Mouse (Mus musculus) intestine, embryonic 14.5 days (tissue): ENCODE measurements at regions not wholly inside any gene's neighbourhood (a gene's known extent, or its start where the extent isn't known, plus 50 kb on each side); places are given as distances from the start of the nearest gene placed in this dataset.
A peak's percentile ranks its signal among the peaks of the same experiment; 100 is the strongest.

Source experiments
- ATAC-seq: fragments of 200-750 bp; cut with Nextera tagmentation; replicated peaks from 2 replicates; pipeline ENCODE4 v1.8.0; 2017; ENCODE audit warnings: low read depth, moderate number of reproducible peaks, moderate TSS enrichment, moderate library complexity; ENCODE audit not compliant: low FRiP score, low TSS enrichment
- DNase-seq: peaks from one replicate; pipeline ENCODE4 v3.0.0-alpha.2; 2018; ENCODE audit warnings: low spot score
- H3K27ac ChIP-seq: fragments of 300-500 bp; sonication (generic); 2 replicates; pipeline ENCODE4 v1.5.1; 2014; ENCODE audit warnings: low read depth, mild to moderate bottlenecking, control low read depth
- H3K27me3 ChIP-seq: fragments of 300-500 bp; sonication (generic); replicated peaks from 2 replicates; pipeline ENCODE4 v1.6.1; 2014; ENCODE audit warnings: low read length, control low read depth; ENCODE audit not compliant: control insufficient read depth, insufficient read depth
- H3K36me3 ChIP-seq: fragments of 300-500 bp; sonication (generic); 2 replicates; pipeline ENCODE4 v1.6.1; 2014; ENCODE audit warnings: low read length, control low read depth; ENCODE audit not compliant: control insufficient read depth, insufficient read depth
- H3K4me1 ChIP-seq: fragments of 300-500 bp; sonication (generic); replicated peaks from 2 replicates; pipeline ENCODE4 v1.6.1; 2014; ENCODE audit warnings: low read length, control low read depth, mixed read lengths; ENCODE audit not compliant: control insufficient read depth, insufficient read depth
- H3K4me2 ChIP-seq: fragments of 300-500 bp; sonication (generic); 2 replicates; pipeline ENCODE4 v1.6.1; 2014; ENCODE audit warnings: low read length
- H3K4me3 ChIP-seq: fragments of 300-500 bp; sonication (generic); 2 replicates; pipeline ENCODE4 v1.5.1; 2014; ENCODE audit warnings: low read depth, low read length, control low read depth, mixed read lengths
- H3K9ac ChIP-seq: fragments of 300-500 bp; sonication (generic); 2 replicates; pipeline ENCODE4 v1.6.1; 2014; ENCODE audit warnings: mild to moderate bottlenecking, low read length
- H3K9me3 ChIP-seq: fragments of 300-500 bp; sonication (generic); 2 replicates; pipeline ENCODE4 v1.6.1; 2016; ENCODE audit warnings: low read length, control low read depth; ENCODE audit not compliant: control insufficient read depth
- WGBS: fragments of 180-500 bp; shearing (Covaris S2); extraction: QIAGEN DNeasy Blood & Tissue Kit; methylation state at CpG from one replicate; pipeline ENCODE4 v1.1.7; 2014; 5-methylcytosine and 5-hydroxymethylcytosine counted together

GRCm38 (mm10) chr13:52253138-52253537 lies 277.9 kb downstream of the Diras2 start:
- ATAC-seq = 0 out of 2 replicates have a peak, but pooled peaks have one; percentile 50
- H3K9ac ChIP-seq = no peak overlapping the region
- H3K27ac ChIP-seq = no peak overlapping the region
- no peaks in the 10 kb centered on the region for H3K4me1 ChIP-seq
- H3K9me3 ChIP-seq = no peaks in the 10 kb centered on the region
- no peaks in the 10 kb centered on the region for H3K36me3 ChIP-seq
- 31% methylated on average over 8 of the region's 8 CpGs for WGBS
- peak; percentile 74 for DNase-seq
- H3K4me3 ChIP-seq = no peak overlapping the region
- no peaks in the 10 kb centered on the region for H3K27me3 ChIP-seq
- no peak overlapping the region for H3K4me2 ChIP-seq

- H3K36me3 ChIP-seq = no peaks in the 10 kb centered on the region
- H3K27ac ChIP-seq = no peak overlapping the region
- no peaks in the 10 kb centered on the region for H3K4me1 ChIP-seq
- no peak overlapping the region for H3K9ac ChIP-seq
- no peaks in the 10 kb centered on the region for H3K9me3 ChIP-seq
- ATAC-seq (no peak), DNase-seq (peak; percentile 79)
- H3K4me2 ChIP-seq = no peak overlapping the region
- no peak overlapping the region for H3K4me3 ChIP-seq
- 11% methylated on average over 9 of the region's 9 CpGs for WGBS
- no peaks in the 10 kb centered on the region for H3K27me3 ChIP-seq
Measured at GRCm38 (mm10) chr13:52254185-52254584, 276.9 kb downstream of the Diras2 start.

- no peak overlapping the region for H3K9ac ChIP-seq
- no peak overlapping the region for H3K4me3 ChIP-seq
- no peaks in the 10 kb centered on the region for H3K36me3 ChIP-seq
- H3K4me2 ChIP-seq = no peak overlapping the region
- no peak overlapping the region for H3K27ac ChIP-seq
- no peaks in the 10 kb centered on the region for H3K4me1 ChIP-seq
- 68% methylated on average over 5 of the region's 5 CpGs for WGBS
- DNase-seq (peak; percentile 58), ATAC-seq (no peak)
- H3K27me3 ChIP-seq = no peaks in the 10 kb centered on the region
- no peaks in the 10 kb centered on the region for H3K9me3 ChIP-seq
Measured at GRCm38 (mm10) chr13:52255697-52256096, 275.4 kb downstream of the Diras2 start.

GRCm38 (mm10) chr13:52258373-52258772 lies 272.7 kb downstream of the Diras2 start:
- 81% methylated on average over 8 of the region's 8 CpGs for WGBS
- Histone ChIP-seq H3K27me3 (no peaks in the 10 kb centered on the region), H3K4me2 (no peak overlapping the region), H3K9ac (no peak overlapping the region), H3K9me3 (no peaks in the 10 kb centered on the region), H3K27ac (no peak overlapping the region), H3K36me3 (no peaks in the 10 kb centered on the region), H3K4me3 (no peak overlapping the region), H3K4me1 (no peaks in the 10 kb centered on the region)
- DNase-seq = no peak
- ATAC-seq = no peak

GRCm38 (mm10) chr13:52262949-52263550 lies 268.0 kb downstream of the Diras2 start:
- H3K4me1 ChIP-seq = peaks cover under 1% of the 10 kb centered on the region; the same call in 1 of the 2 replicates
- no peaks in the 10 kb centered on the region for H3K27me3 ChIP-seq
- ATAC-seq (no peak), DNase-seq (no peak)
- WGBS = 91% methylated on average over 14 of the region's 14 CpGs
- H3K9me3 ChIP-seq = no peaks in the 10 kb centered on the region
- H3K9ac ChIP-seq = no peak overlapping the region
- no peaks in the 10 kb centered on the region for H3K36me3 ChIP-seq
- no peak overlapping the region for H3K27ac ChIP-seq
- no peak overlapping the region for H3K4me2 ChIP-seq
- no peak overlapping the region for H3K4me3 ChIP-seq

- 44% methylated on average over 6 of the region's 6 CpGs for WGBS
- ATAC-seq (no peak), DNase-seq (no peak)
- Histone ChIP-seq H3K9me3 (no peaks in the 10 kb centered on the region), H3K27me3 (no peaks in the 10 kb centered on the region), H3K4me1 (peaks cover 13% of the 10 kb centered on the region; the same call in 1 of the 2 replicates), H3K9ac (no peak overlapping the region), H3K27ac (no peak overlapping the region), H3K4me3 (no peak overlapping the region), H3K36me3 (no peaks in the 10 kb centered on the region), H3K4me2 (no peak overlapping the region)
Measured at GRCm38 (mm10) chr13:52268279-52268678, 262.8 kb downstream of the Diras2 start.

GRCm38 (mm10) chr13:52273502-52274246 lies 257.4 kb downstream of the Diras2 start:
- 80% methylated on average over 19 of the region's 19 CpGs for WGBS
- H3K9me3 ChIP-seq = no peaks in the 10 kb centered on the region

GRCm38 (mm10) chr13:52275196-52275595 lies 255.9 kb downstream of the Diras2 start:
- WGBS = 77% methylated on average over 5 of the region's 5 CpGs
- no peak overlapping the region for H3K27ac ChIP-seq
- ATAC-seq (no peak), DNase-seq (no peak)
- no peak overlapping the region for H3K9ac ChIP-seq
- H3K27me3 ChIP-seq = no peaks in the 10 kb centered on the region
- H3K4me1 ChIP-seq = no peaks in the 10 kb centered on the region
- H3K4me3 ChIP-seq = no peak overlapping the region
- H3K9me3 ChIP-seq = no peaks in the 10 kb centered on the region
- no peak overlapping the region for H3K4me2 ChIP-seq
- H3K36me3 ChIP-seq = no peaks in the 10 kb centered on the region

More at GRCm38 (mm10) chr13:52273502-52274246, 257.4 kb downstream of the Diras2 start:
- H3K27me3 ChIP-seq = no peaks in the 10 kb centered on the region
- no peak overlapping the region for H3K4me2 ChIP-seq
- ATAC-seq = no peak
- H3K4me1 ChIP-seq = peaks cover 7% of the 10 kb centered on the region; the same call in 1 of the 2 replicates
- H3K36me3 ChIP-seq = no peaks in the 10 kb centered on the region
- H3K27ac ChIP-seq = no peak overlapping the region
- H3K9ac ChIP-seq = no peak overlapping the region
- no peak overlapping the region for H3K4me3 ChIP-seq
- DNase-seq = no peak
